Mouse (Mus musculus) MEL (cell line): ENCODE results near the gene Cox4i2. TPM values are rescaled to one million over a fixed set of nuclear protein-coding genes. Genes with fewer than 3 reads are reported as not detected.

ENCODE experiments used
- DNase-seq: peaks from one replicate; pipeline ENCODE4 v3.0.0; 2011; ENCODE audit warnings: low read depth, low spot score
- H3K27ac ChIP-seq: 2 replicates; pipeline ENCODE4 v1.5.1; 2012; ENCODE audit warnings: low read depth, mild to moderate bottlenecking, control low read depth, low read length, moderate library complexity; ENCODE audit not compliant: control insufficient read depth
- H3K27me3 ChIP-seq, 2 experiments: fragments of 150-350 bp in 1 of 2; sonication (generic) in 1 of 2; 2 replicates each; pipeline ENCODE4 v1.6.1; 2012; ENCODE audit warnings: low read length in 2 of 2, mild to moderate bottlenecking in 2 of 2, improper control_type of control experiment in 1 of 2, moderate library complexity in 1 of 2; ENCODE audit not compliant: insufficient read depth in 2 of 2, control insufficient read depth in 1 of 2
- H3K36me3 ChIP-seq, 2 experiments: 2 replicates each; pipeline ENCODE4 v1.6.1; 2012 to 2014; ENCODE audit warnings: low read length in 2 of 2, improper control_type of control experiment in 1 of 2, inconsistent platforms in 1 of 2, mild to moderate bottlenecking in 1 of 2; ENCODE audit not compliant: insufficient read depth in 2 of 2, control insufficient read depth in 1 of 2
- H3K4me1 ChIP-seq, 2 experiments: fragments of 150-350 bp in 1 of 2; sonication (generic) in 1 of 2; 2 replicates each; pipeline ENCODE4 v1.6.1; 2012; ENCODE audit warnings: low read length in 2 of 2, improper control_type of control experiment in 1 of 2, mild to moderate bottlenecking in 1 of 2; ENCODE audit not compliant: insufficient read depth in 2 of 2, control insufficient read depth in 1 of 2
- H3K4me3 ChIP-seq, 2 experiments: fragments of 150-350 bp in 1 of 2; sonication (generic) in 1 of 2; 2 replicates each; pipeline ENCODE4 v1.5.1; 2012; ENCODE audit warnings: low read depth in 2 of 2, low read length in 2 of 2, mild to moderate bottlenecking in 2 of 2, moderate library complexity in 2 of 2, control low read depth in 1 of 2, improper control_type of control experiment in 1 of 2; ENCODE audit not compliant: control insufficient read depth in 1 of 2, insufficient read depth in 1 of 2
- H3K79me2 ChIP-seq: 2 replicates; pipeline ENCODE4 v1.6.1; 2012; ENCODE audit warnings: mild to moderate bottlenecking, low read length, moderate library complexity; ENCODE audit not compliant: control insufficient read depth, poor library complexity, insufficient read depth
- H3K9ac ChIP-seq: 2 replicates; pipeline ENCODE4 v1.6.1; 2012; ENCODE audit warnings: low read depth, mild to moderate bottlenecking, control low read depth, low read length, moderate library complexity; ENCODE audit not compliant: control insufficient read depth, poor library complexity, severe bottlenecking
- H3K9me3 ChIP-seq: fragments of 150-350 bp; sonication (generic); replicated peaks from 2 replicates; pipeline ENCODE4 v1.6.1; 2012; ENCODE audit warnings: mild to moderate bottlenecking, low read length, improper control_type of control experiment, moderate library complexity; ENCODE audit not compliant: insufficient read depth
- BHLHE40 ChIP-seq: IDR thresholded peaks from 2 replicates; pipeline ENCODE4 v1.6.1; 2012; ENCODE audit warnings: low read depth, mild to moderate bottlenecking, inconsistent platforms, low read length, improper control_type of control experiment, borderline replicate concordance
- CHD2 ChIP-seq: IDR thresholded peaks from 2 replicates; pipeline ENCODE4 v1.6.1; 2011; ENCODE audit warnings: low read length, improper control_type of control experiment
- CTCF ChIP-seq, 3 experiments: IDR thresholded peaks in 2 of 3; conservative IDR thresholded peaks in 1 of 3; 2 replicates each; pipeline ENCODE4 v1.5.1; 2011 to 2012; ENCODE audit warnings: low read length in 3 of 3, low read depth in 2 of 3, mild to moderate bottlenecking in 2 of 3, improper control_type of control experiment in 1 of 3, inconsistent platforms in 1 of 3, mixed read lengths in 1 of 3, moderate library complexity in 1 of 3; ENCODE audit not compliant: control insufficient read depth in 1 of 3, insufficient read depth in 1 of 3, poor library complexity in 1 of 3, severe bottlenecking in 1 of 3
- E2F4 ChIP-seq: IDR thresholded peaks from 2 replicates; pipeline ENCODE4 v1.6.1; 2011; ENCODE audit warnings: low read depth, low read length, improper control_type of control experiment, borderline replicate concordance
- ELF1 ChIP-seq: IDR thresholded peaks from 2 replicates; pipeline ENCODE4 v1.6.1; 2014; ENCODE audit warnings: low read depth, mild to moderate bottlenecking, inconsistent platforms, low read length, improper control_type of control experiment, moderate library complexity
- ETS1 ChIP-seq: IDR thresholded peaks from 2 replicates; pipeline ENCODE4 v1.6.1; 2012; ENCODE audit warnings: low read depth, mild to moderate bottlenecking, inconsistent platforms, low read length, improper control_type of control experiment, moderate library complexity
- JUND ChIP-seq: IDR thresholded peaks from 2 replicates; pipeline ENCODE4 v1.6.1; 2011; ENCODE audit warnings: low read depth, mild to moderate bottlenecking, improper control_type of control experiment, low read length
- MAFK ChIP-seq: IDR thresholded peaks from 2 replicates; pipeline ENCODE4 v1.6.1; 2011; ENCODE audit warnings: low read depth, mild to moderate bottlenecking, low read length, improper control_type of control experiment, borderline replicate concordance
- MAX ChIP-seq: IDR thresholded peaks from 2 replicates; pipeline ENCODE4 v1.6.1; 2011; ENCODE audit warnings: low read length, improper control_type of control experiment
- MAZ ChIP-seq: IDR thresholded peaks from 2 replicates; pipeline ENCODE4 v1.6.1; 2012; ENCODE audit warnings: low read depth, mild to moderate bottlenecking, inconsistent platforms, low read length, improper control_type of control experiment
- MYB ChIP-seq: IDR thresholded peaks from 2 replicates; pipeline ENCODE4 v1.6.1; 2011; ENCODE audit warnings: mild to moderate bottlenecking, low read depth, low read length, improper control_type of control experiment
- MYC ChIP-seq: IDR thresholded peaks from 2 replicates; pipeline ENCODE4 v1.6.1; 2011; ENCODE audit warnings: low read depth, mild to moderate bottlenecking, low read length, improper control_type of control experiment, moderate library complexity
- POLR2AphosphoS2 ChIP-seq: IDR thresholded peaks from 2 replicates; pipeline ENCODE4 v1.6.1; 2011; ENCODE audit warnings: low read length, improper control_type of control experiment
- RAD21 ChIP-seq: IDR thresholded peaks from 2 replicates; pipeline ENCODE4 v1.6.1; 2011; ENCODE audit warnings: mild to moderate bottlenecking, low read depth, low read length, improper control_type of control experiment
- SMC3 ChIP-seq: IDR thresholded peaks from 2 replicates; pipeline ENCODE4 v1.6.1; 2011; ENCODE audit warnings: low read depth, low read length, improper control_type of control experiment
- TAL1 ChIP-seq: IDR thresholded peaks from 2 replicates; pipeline ENCODE4 v1.6.1; 2012; ENCODE audit warnings: mild to moderate bottlenecking, inconsistent platforms, low read length, moderate library complexity, mixed read lengths
- TCF12 ChIP-seq: IDR thresholded peaks from 2 replicates; pipeline ENCODE4 v1.6.1; 2014; ENCODE audit warnings: low read depth, mild to moderate bottlenecking, inconsistent platforms, low read length, improper control_type of control experiment, moderate library complexity
- UBTF ChIP-seq: IDR thresholded peaks from 2 replicates; pipeline ENCODE4 v1.6.1; 2012; ENCODE audit warnings: low read depth, mild to moderate bottlenecking, inconsistent platforms, low read length, improper control_type of control experiment, moderate library complexity, borderline replicate concordance; ENCODE audit not compliant: insufficient read depth
- USF1 ChIP-seq: IDR thresholded peaks from 2 replicates; pipeline ENCODE4 v1.6.1; 2014; ENCODE audit warnings: low read depth, mild to moderate bottlenecking, inconsistent platforms, low read length, improper control_type of control experiment, moderate library complexity
- USF2 ChIP-seq, 2 experiments: IDR thresholded peaks; 2 replicates each; pipeline ENCODE4 v1.6.1; 2011 to 2012; ENCODE audit warnings: improper control_type of control experiment in 2 of 2, low read length in 2 of 2, borderline replicate concordance in 1 of 2, inconsistent platforms in 1 of 2, low read depth in 1 of 2, mild to moderate bottlenecking in 1 of 2; ENCODE audit not compliant: insufficient read depth in 1 of 2
- ZC3H11A ChIP-seq: IDR thresholded peaks from 2 replicates; pipeline ENCODE4 v1.6.1; 2012; ENCODE audit warnings: low read depth, mild to moderate bottlenecking, inconsistent platforms, low read length, improper control_type of control experiment
- ZMIZ1 ChIP-seq: IDR thresholded peaks from 2 replicates; pipeline ENCODE4 v1.6.1; 2012; ENCODE audit warnings: low read depth, mild to moderate bottlenecking, inconsistent platforms, low read length, improper control_type of control experiment, moderate library complexity
- ZNF384 ChIP-seq: IDR thresholded peaks from 2 replicates; pipeline ENCODE4 v1.6.1; 2012; ENCODE audit warnings: low read depth, mild to moderate bottlenecking, inconsistent platforms, low read length, improper control_type of control experiment
- polyA plus RNA-seq, 2 experiments: library from polyadenylated mRNA; stranded (reverse) in 1 of 2; unstranded in 1 of 2; fragments of >175 nt in 1 of 2; fragments of >200 nt in 1 of 2; gene quantifications; 2 replicates each; pipeline versions ENCODE4 v1.2.1 to v1.2.4; 2012; ENCODE audit warnings: low replicate concordance in 2 of 2, low read depth in 1 of 2; ENCODE audit not compliant: insufficient read length in 2 of 2, insufficient read depth in 1 of 2, missing spikeins in 1 of 2
- total RNA-seq: library from RNA; depleted of rRNA; stranded (reverse); fragments of 300-350 nt; gene quantifications from 2 replicates; pipeline ENCODE4 v1.2.3, GENCODE M21; 2012

Cox4i2 gene
- total and polyA plus RNA-seq, 3 experiments: 0.17 TPM; not detected in 2

DNA sequence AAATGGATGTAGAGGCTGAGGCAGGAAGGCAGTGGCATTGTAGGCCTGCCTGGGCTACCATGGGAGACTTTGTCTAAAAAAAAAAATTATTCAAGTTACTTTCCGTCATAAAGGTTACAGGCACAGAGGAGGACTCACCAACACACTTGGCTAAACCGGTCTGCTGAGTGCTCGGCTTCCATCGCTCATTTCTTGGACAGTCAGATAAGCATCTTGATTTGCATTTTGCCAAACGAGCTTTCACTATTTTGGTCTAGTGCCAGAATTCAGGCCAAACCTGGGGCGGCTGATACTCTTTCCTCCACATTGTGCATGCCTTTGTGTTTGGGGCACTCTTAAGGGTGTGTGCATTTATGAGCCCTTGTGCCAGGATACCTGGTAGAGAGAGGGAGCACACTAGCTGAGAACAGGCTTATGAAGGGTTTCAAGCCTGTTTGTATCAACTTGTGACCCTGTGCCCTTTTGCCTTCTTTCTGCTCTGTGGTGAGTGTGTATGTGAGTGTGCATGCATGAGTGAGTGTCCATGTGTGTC is 37.7 kb upstream of the Cox4i2 start:
- H3K27ac ChIP-seq: no peak overlapping the region
- H3K9ac ChIP-seq: no peak overlapping the region
- TF ChIP-seq CHD2 (no peak), ZNF384 (no peak), RAD21 (no peak), MAX (no peak), UBTF (no peak), E2F4 (no peak), CTCF (IDR thresholded peaks at IDR 0.05 in 2 of 3, conservative IDR thresholded peaks at IDR 0.05 in 1 of 3; ENCODE audit: control insufficient read depth in 1 of 3, insufficient read depth in 1 of 3, low read depth in 2 of 3, low read length in 3 of 3, poor library complexity in 1 of 3, severe bottlenecking in 1 of 3) (no peak), MYB (no peak), TCF12 (no peak), TAL1 (no peak), MAFK (no peak), MYC (no peak), JUND (no peak), BHLHE40 (no peak), ZMIZ1 (no peak), POLR2AphosphoS2 (no peak), MAZ (no peak), USF2 (IDR thresholded peaks at IDR 0.05; ENCODE audit: borderline replicate concordance in 1 of 2, insufficient read depth in 1 of 2, low read depth in 1 of 2, low read length in 2 of 2) (no peak)
- H3K79me2 ChIP-seq: no peaks in the 10 kb centered on the region
- no peaks in the 10 kb centered on the region for H3K36me3 ChIP-seq
- H3K27me3 ChIP-seq: no peaks in the 10 kb centered on the region
- DNase-seq: no peak
- H3K9me3 ChIP-seq: no peaks in the 10 kb centered on the region
- no peak overlapping the region for H3K4me3 ChIP-seq
- no peaks in the 10 kb centered on the region for H3K4me1 ChIP-seq

DNA sequence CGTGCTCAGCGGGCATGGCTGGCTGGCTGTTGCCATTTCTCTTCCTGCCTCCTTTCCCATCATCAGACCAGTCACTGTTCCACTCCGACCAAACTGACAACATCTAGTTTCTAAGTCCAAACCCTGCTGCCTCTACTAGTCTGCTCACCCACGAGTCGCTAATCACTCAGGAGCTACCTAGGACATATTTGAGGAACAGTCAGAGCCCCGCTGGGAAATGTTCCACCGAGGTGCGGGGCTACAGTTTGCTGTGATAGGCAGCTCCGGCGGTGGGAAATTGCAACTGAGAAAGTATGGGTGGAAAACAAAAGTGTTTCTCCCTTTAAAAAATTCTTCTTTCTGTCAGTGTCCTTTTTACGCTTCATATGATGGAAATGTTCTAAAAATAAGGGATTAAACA is 36.3 kb upstream of the Cox4i2 start:
- Histone ChIP-seq H3K27me3 (no peaks in the 10 kb centered on the region), H3K79me2 (no peaks in the 10 kb centered on the region), H3K4me3 (no peak overlapping the region), H3K9me3 (no peaks in the 10 kb centered on the region), H3K4me1 (no peaks in the 10 kb centered on the region), H3K36me3 (no peaks in the 10 kb centered on the region), H3K9ac (no peak overlapping the region), H3K27ac (no peak overlapping the region)
- TF ChIP-seq ZC3H11A (no peak), USF1 (no peak), JUND (no peak), ETS1 (no peak), SMC3 (no peak), CHD2 (no peak), ELF1 (no peak), ZNF384 (no peak)
- no peak for DNase-seq
